Mouse (Mus musculus) left cerebral cortex, adult 2 months (tissue): Measurements from ENCODE around the gene H2afv. TPM values are rescaled to one million over a fixed set of nuclear protein-coding genes. Genes with fewer than 3 reads are reported as not detected.

Source experiments
- DNase-seq, 2 experiments: peaks; one replicate each; pipeline ENCODE4 v3.0.0; 2021 to 2022; ENCODE audit warnings: low spot score in 2 of 2, mixed read lengths in 1 of 2; ENCODE audit errors: extremely low spot score in 1 of 2
- H3K27ac ChIP-seq: fragments of 200-600 bp; 2 replicates; pipeline ENCODE4 v1.8.1; 2022
- H3K4me3 ChIP-seq: fragments of 200-600 bp; 2 replicates; pipeline ENCODE4 v1.8.1; 2022
- CTCF ChIP-seq: fragments of 200-600 bp; IDR thresholded peaks from 2 replicates; pipeline ENCODE4 v1.8.1; 2022; ENCODE audit warnings: antibody characterized with exemption, mild to moderate bottlenecking, moderate library complexity
- intact Hi-C: fragments of 180-260 bp; cut with DNase I; formaldehyde crosslinking; loops from one replicate; pipeline ENCODE4 v1.15.1; 2025
- microRNA-seq, 2 experiments: library from miRNA; unstranded; fragments of <30 nt; microRNA quantifications; one replicate each; pipeline ENCODE4 v1.2.0; 2021
- total RNA-seq, 2 experiments: library from RNA; stranded (reverse); gene quantifications; 2 replicates each; pipeline ENCODE4 v1.2.3; 2021

H2afv gene
- total RNA-seq, 2 experiments from 2014 or later = 39.6 to 41.4 TPM

GRCm38 (mm10) chr11:6392857-6393256, 51.4 kb downstream of the H2afv start:
- Histone ChIP-seq H3K27ac (no peak overlapping the region), H3K4me3 (no peak overlapping the region)
- TF ChIP-seq CTCF = no peak
- no peak for DNase-seq
- intact Hi-C loops = no loop called here

GRCm38 (mm10) chr11:6391516-6392276, 52.5 kb downstream of the H2afv start:
- intact Hi-C loops = no loop called here
- H3K4me3 ChIP-seq = no peak overlapping the region
- no peak for DNase-seq
- no peak overlapping the region for H3K27ac ChIP-seq
- no peak for TF ChIP-seq CTCF

GRCm38 (mm10) chr11:6390376-6391053, 53.7 kb downstream of the H2afv start:
- intact Hi-C loops = no loop called here
- Histone ChIP-seq H3K4me3 (peak overlapping the region; percentile 95), H3K27ac (no peak overlapping the region)
- no peak for TF ChIP-seq CTCF
- no peak for DNase-seq

- peak overlapping the region; percentile 95 for H3K4me3 ChIP-seq
- peak overlapping the region; percentile 85 for H3K27ac ChIP-seq
- no peak for TF ChIP-seq CTCF
- intact Hi-C loops = loop anchor here (1.0 kb wide), 1 partner anchor 27 kb away; no protein-coding TSS in a partner anchor
- no peak for DNase-seq
Observed at GRCm38 (mm10) chr11:6389483-6389921, 54.7 kb downstream of the H2afv start.

- H3K4me3 ChIP-seq = peak within 1 kb of the TSS; percentile 95
- H3K27ac ChIP-seq = peak within 1 kb of the TSS; percentile 90
- TF ChIP-seq CTCF = no peak
- intact Hi-C loops = loop anchor here (1.0 kb wide), 1 partner anchor 27 kb away; no protein-coding TSS in a partner anchor
- DNase-seq = peak; percentile 94
Observed at GRCm38 (mm10) chr11:6388726-6389413, 55.4 kb downstream of the H2afv start, which contains the start of gene Zmiz2. Gene Zmiz2, plus strand, starts transcription at chr11:6389074.

DNA sequence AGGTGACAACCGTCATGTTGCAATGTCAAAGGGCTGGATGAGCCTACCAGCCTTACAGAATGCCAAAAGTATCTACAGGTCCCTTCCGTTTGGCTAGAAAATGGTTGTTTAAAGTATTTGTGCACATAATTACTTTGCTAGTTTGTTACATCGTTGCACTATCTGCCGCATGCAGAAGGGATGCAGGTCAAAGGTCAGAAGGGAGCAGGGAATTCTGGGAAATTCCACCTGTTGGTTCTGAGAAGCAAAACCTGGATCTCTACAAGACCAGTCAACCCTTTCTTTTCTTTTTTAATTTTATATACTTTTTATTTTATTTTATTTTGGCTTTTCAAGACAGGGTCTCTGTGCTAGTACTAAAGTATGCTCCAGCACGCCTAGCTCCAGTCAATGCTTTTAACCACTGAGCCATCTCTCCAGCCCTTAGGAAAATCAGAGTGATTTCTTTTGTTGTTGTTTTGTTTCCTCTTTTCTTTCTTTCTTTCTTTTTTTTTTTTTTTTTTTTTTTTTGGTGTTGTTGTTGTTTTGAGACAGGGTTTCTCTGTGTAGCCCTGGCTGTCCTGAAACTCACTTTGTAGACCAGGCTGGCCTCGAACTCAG, 56.0 kb downstream of the H2afv start:
- intact Hi-C loops = no loop called here
- TF ChIP-seq CTCF = no peak; the same call in 1 of the 2 replicates

DNA sequence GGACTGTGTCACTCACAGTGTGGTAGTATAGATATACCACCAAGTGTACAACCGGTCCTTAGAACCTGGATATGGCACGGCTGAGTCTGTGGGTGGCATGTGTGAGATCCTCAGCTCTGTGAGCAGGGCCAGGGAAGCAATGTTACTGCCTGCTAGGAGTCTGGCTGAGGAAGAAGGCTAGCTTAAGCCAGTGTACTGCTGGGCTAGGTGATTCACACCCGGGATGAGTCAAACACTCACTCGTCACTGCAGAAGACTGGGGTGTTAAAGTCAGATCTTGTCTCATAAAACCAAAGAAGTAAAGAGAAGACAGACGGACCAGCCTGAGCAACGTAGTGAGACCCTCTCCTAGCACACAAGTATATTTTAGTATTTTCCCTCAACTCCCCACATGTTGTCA, 63.3 kb downstream of the H2afv start:
- no peak for DNase-seq
- no peak for TF ChIP-seq CTCF
- no peak overlapping the region for H3K27ac ChIP-seq
- intact Hi-C loops = no loop called here
- no peak overlapping the region for H3K4me3 ChIP-seq

More for the DNA sequence above, 56.0 kb downstream of the H2afv start:
- no peak for DNase-seq
- Histone ChIP-seq H3K4me3 (peak overlapping the region; percentile 95; the same call in 1 of the 2 replicates), H3K27ac (peak overlapping the region; percentile 90)

Small RNA genes lying within 50 kb of the gene (microRNA-seq; reads per million reads assigned to microRNA genes)
- gene Gm22123 = 0 to 0.72 reads per million in 2 experiments
- 0.24 to 0.48 reads per million in 2 experiments for gene Mir7651

Other genes with a start within 250 kb of the H2afv start
- gene A730071L15Rik, start 244.4 kb downstream of the H2afv start, total RNA-seq = under 1 TPM in 1 of 2 experiments, not detected in 1; 0.56 TPM
- 100 to 1,000 TPM; 120 to 125 TPM for gene Nudcd3, start 244.0 kb downstream of the H2afv start, total RNA-seq
- 1 to 10 TPM in 1 of 2 experiments, under 1 TPM in 1; 0.77 to 1.0 TPM for gene Npc1l1, start 214.3 kb downstream of the H2afv start, total RNA-seq
- gene Ddx56, start 176.7 kb downstream of the H2afv start, total RNA-seq = 10 to 100 TPM; 48.1 to 50.2 TPM
- 100 to 1,000 TPM in 1 of 2 experiments, 10 to 100 TPM in 1; 96.2 to 102 TPM for gene Tmed4, start 169.6 kb downstream of the H2afv start, total RNA-seq
- gene Ogdh, start 152.8 kb downstream of the H2afv start, total RNA-seq = 100 to 1,000 TPM; 232 to 245 TPM
- 100 to 1,000 TPM; 226 to 228 TPM for gene Zmiz2, start 55.4 kb downstream of the H2afv start, total RNA-seq
- gene Ppia, start 29.0 kb downstream of the H2afv start, total RNA-seq = 1,000 to 10,000 TPM; 1,634 to 1,792 TPM
- 100 to 1,000 TPM; 279 to 284 TPM for gene Purb, start 31.5 kb upstream of the H2afv start, total RNA-seq
- under 1 TPM; 0.40 to 0.48 TPM for gene Myo1g, start 76.5 kb upstream of the H2afv start, total RNA-seq
- 10 to 100 TPM; 51.3 to 69.5 TPM for gene Ccm2, start 102.4 kb upstream of the H2afv start, total RNA-seq
- gene Nacad, start 161.6 kb upstream of the H2afv start, total RNA-seq = 10 to 100 TPM; 41.4 to 43.8 TPM
- gene Tbrg4, start 181.6 kb upstream of the H2afv start, total RNA-seq = 10 to 100 TPM; 45.9 to 50.8 TPM
- gene Wap, start 194.2 kb upstream of the H2afv start, total RNA-seq = not detected
- gene Ramp3, start 214.1 kb upstream of the H2afv start, total RNA-seq = 10 to 100 TPM; 13.0 to 13.5 TPM